Mouse (Mus musculus) spleen, adult 18-20 months (tissue): Measurements from ENCODE around the gene Bfsp2.
"Not testable (repeated sequence)": the region's sequence is repeated elsewhere in the genome, so short reads cannot be mapped to it uniquely, and the experiment has no call there.

Experiments used
- DNase-seq, 2 experiments: peaks; one replicate each; pipeline ENCODE4 v3.0.0; 2022; ENCODE audit warnings: mixed read lengths in 2 of 2

Bfsp2 gene

GRCm38 (mm10) chr9:103426425-103426824, 53.8 kb downstream of the Bfsp2 start:
- DNase-seq, result peak; percentile 39 to 44

GRCm38 (mm10) chr9:103424869-103425268, 55.4 kb downstream of the Bfsp2 start:
- peak; percentile 30 to 47 for DNase-seq

- no peak for DNase-seq
Measured at GRCm38 (mm10) chr9:103423951-103424350, 56.3 kb downstream of the Bfsp2 start.

- no peak for DNase-seq
Measured at GRCm38 (mm10) chr9:103423384-103423783, 56.8 kb downstream of the Bfsp2 start.

GRCm38 (mm10) chr9:103422847-103423246, 57.4 kb downstream of the Bfsp2 start:
- DNase-seq, result peak in 1 of 2 experiments; percentile 30

- no peak for DNase-seq
Measured at GRCm38 (mm10) chr9:103420844-103421243, 59.4 kb downstream of the Bfsp2 start.

GRCm38 (mm10) chr9:103418786-103419185, 61.4 kb downstream of the Bfsp2 start:
- no peak for DNase-seq

GRCm38 (mm10) chr9:103418267-103418666, 62.0 kb downstream of the Bfsp2 start:
- not testable (repeated sequence) for DNase-seq

GRCm38 (mm10) chr9:103413457-103413856, 66.8 kb downstream of the Bfsp2 start:
- DNase-seq, result no peak

GRCm38 (mm10) chr9:103409119-103409518, 71.1 kb downstream of the Bfsp2 start:
- DNase-seq, result no peak

GRCm38 (mm10) chr9:103408136-103408777, 72.0 kb downstream of the Bfsp2 start:
- DNase-seq, result no peak

GRCm38 (mm10) chr9:103403331-103403973, 76.8 kb downstream of the Bfsp2 start:
- DNase-seq, result no peak

GRCm38 (mm10) chr9:103398509-103399157, 81.6 kb downstream of the Bfsp2 start:
- no peak for DNase-seq

GRCm38 (mm10) chr9:103393256-103393655, 87.0 kb downstream of the Bfsp2 start:
- no peak for DNase-seq

- no peak for DNase-seq
Measured at GRCm38 (mm10) chr9:103391796-103392372, 88.3 kb downstream of the Bfsp2 start.

- DNase-seq, result no peak
Measured at GRCm38 (mm10) chr9:103389261-103389660, 91.0 kb downstream of the Bfsp2 start.

- DNase-seq, result no peak
Measured at GRCm38 (mm10) chr9:103387011-103387653, 93.1 kb downstream of the Bfsp2 start.

GRCm38 (mm10) chr9:103386573-103386972, 93.6 kb downstream of the Bfsp2 start:
- DNase-seq, result no peak

GRCm38 (mm10) chr9:103385600-103385999, 94.6 kb downstream of the Bfsp2 start:
- no peak for DNase-seq

GRCm38 (mm10) chr9:103384141-103384796, 96.0 kb downstream of the Bfsp2 start:
- no peak for DNase-seq

GRCm38 (mm10) chr9:103383576-103383975, 96.6 kb downstream of the Bfsp2 start:
- no peak for DNase-seq

- DNase-seq, result no peak
Measured at GRCm38 (mm10) chr9:103382989-103383388, 97.2 kb downstream of the Bfsp2 start.

GRCm38 (mm10) chr9:103380566-103380965, 99.7 kb downstream of the Bfsp2 start:
- no peak for DNase-seq
